Mouse (Mus musculus) cerebellum, adult 2 months (tissue): Measurements from ENCODE around the gene Car7.

ENCODE experiments used
- CTCF ChIP-seq: fragments of 200-500 bp; IDR thresholded peaks from 2 replicates; pipeline ENCODE4 v1.5.1; 2011; ENCODE audit warnings: low read depth, mild to moderate bottlenecking, control low read depth, low read length, moderate library complexity, borderline replicate concordance; ENCODE audit not compliant: insufficient read depth
- POLR2A ChIP-seq: fragments of 200-500 bp; IDR thresholded peaks from 2 replicates; pipeline ENCODE4 v1.6.1; 2011; ENCODE audit warnings: low read length, control low read depth, borderline replicate concordance; ENCODE audit not compliant: insufficient read depth

- no peak for TF ChIP-seq CTCF
- TF ChIP-seq POLR2A = no peak
Observed at GRCm38 (mm10) chr8:104510134-104510533, 24.4 kb upstream of the Car7 start.
